Mouse (Mus musculus): ENCODE measurements around the gene Vmn1r204.
"Not testable (repeated sequence)": the region's sequence is repeated elsewhere in the genome, so short reads cannot be mapped to it uniquely, and the experiment has no call there.

Vmn1r204 gene

GRCm38 (mm10) chr13:22552898-22553297 is at the start of gene Vmn1r204:
Vmn1r204 (plus strand) TSS chr13:22553198.
- not testable (repeated sequence) for DNase-seq

GRCm38 (mm10) chr13:22505281-22505680 is 47.7 kb upstream of the Vmn1r204 start, which contains the start of gene Vmn1r202:
Vmn1r202 (minus strand) TSS chr13:22505381.
- no peak for DNase-seq

GRCm38 (mm10) chr13:22517814-22518213 is 35.2 kb upstream of the Vmn1r204 start, which contains the start of gene Vmn1r203:
Vmn1r203 (plus strand) TSS chr13:22518114.
- no peak for DNase-seq

GRCm38 (mm10) chr13:22574911-22575310 is 21.9 kb downstream of the Vmn1r204 start:
- DNase-seq, result not testable (repeated sequence)

GRCm38 (mm10) chr13:22583336-22583735 is 30.3 kb downstream of the Vmn1r204 start:
- not testable (repeated sequence) for DNase-seq

- DNase-seq, result no peak
Measured at GRCm38 (mm10) chr13:22592900-22593299, 39.9 kb downstream of the Vmn1r204 start, which contains the start of gene Vmn1r205. Vmn1r205 (minus strand) TSS chr13:22593000.
